ENCODE assay signal across 13 mouse cellular contexts in the genomic region with DNA sequence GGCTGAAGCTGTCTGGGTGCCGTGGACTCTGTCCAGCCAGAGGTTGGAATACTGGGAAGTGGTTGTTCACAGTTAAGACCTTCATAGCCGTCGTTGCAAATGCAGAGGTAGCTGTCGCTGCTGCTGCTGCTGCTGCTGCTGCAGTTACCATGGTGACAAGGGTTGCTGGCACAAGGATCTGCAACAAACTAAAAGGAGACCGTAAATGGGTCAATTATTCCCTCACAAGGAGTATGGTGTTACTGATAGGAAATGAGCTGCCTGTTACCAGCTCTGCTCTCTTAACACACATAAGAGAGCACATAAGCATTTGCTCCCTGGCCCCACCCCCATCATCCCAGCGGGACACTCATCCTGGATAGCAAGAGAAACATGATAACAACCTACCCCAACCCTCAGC.
DNase-seq lines count a peak whose midpoint lies in the region; ATAC-seq and TF ChIP-seq lines count a peak whose summit lies in the region.
"Had no signal": no experiment of that assay in that cellular context is flagged by ENCODE, and none has a peak within 500 bp of the region (broad histone marks: within the 10 kb centered on the region; RNA-seq: fewer than 3 reads in every experiment).

No protein-coding gene starts in this region.

- H3K27ac ChIP-seq in layer of hippocampus, adult 2 months = peak overlapping the region; percentile 51
- H3K27ac ChIP-seq in hindbrain, embryonic 10.5 days = no peak overlapping the region
- H3K27ac ChIP-seq in midbrain, embryonic 14.5 days (replicated peaks; ENCODE audit: low read depth, low read length) = peak overlapping the region; percentile 71
- no peak overlapping the region for H3K27ac ChIP-seq in kidney, adult 2 months (ENCODE audit: insufficient read depth, low read depth, low read length)
- H3K27ac ChIP-seq: liver, embryonic 13.5 days had no signal

- H3K9ac ChIP-seq in midbrain, embryonic 14.5 days (replicated peaks; ENCODE audit: low read length) = no peak overlapping the region; the same call in 1 of the 2 replicates
- H3K9ac ChIP-seq: liver, embryonic 13.5 days had no signal

- TF ChIP-seq POLR2A in brain, embryonic 14.5 days (IDR thresholded peaks at IDR 0.05; ENCODE audit: borderline replicate concordance, extremely low read depth, insufficient read depth, insufficient read length, poor library complexity, severe bottlenecking) = no peak
- no peak for TF ChIP-seq POLR2A in kidney, adult 2 months (IDR thresholded peaks at IDR 0.05; ENCODE audit: low read depth, low read length)

- no peaks in the 10 kb centered on the region for H3K27me3 ChIP-seq in hindbrain, embryonic 10.5 days (ENCODE audit: insufficient read depth, poor library complexity, severe bottlenecking)
- no peaks in the 10 kb centered on the region for H3K27me3 ChIP-seq in midbrain, embryonic 14.5 days (ENCODE audit: control insufficient read depth, insufficient read depth, low read length)
- no peaks in the 10 kb centered on the region for H3K27me3 ChIP-seq in kidney, adult 2 months (replicated peaks; ENCODE audit: control insufficient read depth, insufficient read depth, low read length)
- H3K27me3 ChIP-seq: liver, embryonic 13.5 days; Patski had no signal

- peak; percentile 70; the same call in 1 of the 2 replicates for ATAC-seq in midbrain, embryonic 14.5 days (ENCODE audit: low FRiP score, low TSS enrichment)
- ATAC-seq: Patski had no signal

- H3K4me2 ChIP-seq in midbrain, embryonic 14.5 days (ENCODE audit: low read length) = peak overlapping the region; percentile 39
- H3K4me2 ChIP-seq: liver, embryonic 13.5 days had no signal

- no peak overlapping the region; the same call in 1 of the 2 replicates for H3K4me3 ChIP-seq in layer of hippocampus, adult 2 months
- H3K4me3 ChIP-seq in hindbrain, embryonic 10.5 days = no peak overlapping the region
- H3K4me3 ChIP-seq in midbrain, embryonic 14.5 days (replicated peaks; ENCODE audit: low read depth, low read length) = no peak overlapping the region
- H3K4me3 ChIP-seq in kidney, adult 2 months (ENCODE audit: insufficient read depth, low read depth, low read length) = no peak overlapping the region
- H3K4me3 ChIP-seq: liver, embryonic 13.5 days had no signal

- no peaks in the 10 kb centered on the region for H3K36me3 ChIP-seq in hindbrain, embryonic 10.5 days
- H3K36me3 ChIP-seq in midbrain, embryonic 14.5 days (ENCODE audit: control insufficient read depth, insufficient read depth, low read length) = 0 out of 2 replicates have a peak, but pooled peaks cover 3% of the 10 kb centered on the region
- no peaks in the 10 kb centered on the region for H3K36me3 ChIP-seq in kidney, adult 2 months (ENCODE audit: control insufficient read depth, insufficient read depth, low read length)
- H3K36me3 ChIP-seq: liver, embryonic 13.5 days had no signal

- H3K9me3 ChIP-seq in hindbrain, embryonic 10.5 days = no peaks in the 10 kb centered on the region
- H3K9me3 ChIP-seq in midbrain, embryonic 14.5 days (ENCODE audit: control insufficient read depth, low read length) = no peaks in the 10 kb centered on the region
- H3K9me3 ChIP-seq: liver, embryonic 13.5 days had no signal

- peaks cover 24% of the 10 kb centered on the region for H3K4me1 ChIP-seq in hindbrain, embryonic 10.5 days (replicated peaks)
- H3K4me1 ChIP-seq in midbrain, embryonic 14.5 days (ENCODE audit: control insufficient read depth, insufficient read depth, low read length) = peaks cover 38% of the 10 kb centered on the region
- no peaks in the 10 kb centered on the region for H3K4me1 ChIP-seq in kidney, adult 2 months (ENCODE audit: control insufficient read depth, insufficient read depth, low read length)
- H3K4me1 ChIP-seq: liver, embryonic 13.5 days had no signal

- WGBS in hindbrain, embryonic 10.5 days = 14% methylated on average over 6 of the region's 6 CpGs
- WGBS in midbrain, embryonic 14.5 days = 1% methylated on average over 6 of the region's 6 CpGs
- 19% methylated on average over 6 of the region's 6 CpGs for WGBS in kidney, adult 2 months

- no peak for DNase-seq in layer of hippocampus, adult 2 months (ENCODE audit: low spot score in 2 of 2)
- DNase-seq in layer of hippocampus, adult 8-10 months (ENCODE audit: low spot score in 2 of 2) = no peak
- DNase-seq in brain, embryonic 14.5 days (ENCODE audit: low read depth) = peak; percentile 94
- DNase-seq in hindbrain, embryonic 10.5 days (ENCODE audit: low spot score) = peak; percentile 35
- DNase-seq in midbrain, embryonic 14.5 days = peak; percentile 83
- no peak for DNase-seq in spleen, adult 18-20 months
- no peak for DNase-seq in kidney, adult 2 months
- no peak for DNase-seq in adrenal gland, adult 8-10 months
- DNase-seq: B cell, adult 2 months; cerebellum, adult 11 months; kidney, postnatal 14 days; liver, embryonic 13.5 days had no signal

- no peak for TF ChIP-seq CTCF in layer of hippocampus, adult 2 months (conservative IDR thresholded peaks at IDR 0.05)
- TF ChIP-seq CTCF in brain, embryonic 14.5 days (IDR thresholded peaks at IDR 0.05; ENCODE audit: borderline replicate concordance, extremely low read depth, insufficient read depth, insufficient read length) = no peak
- no peak for TF ChIP-seq CTCF in kidney, adult 2 months (conservative IDR thresholded peaks at IDR 0.05; ENCODE audit: insufficient read depth, insufficient read length, low read depth, low read length)

Comparison
In these comparisons a context has a peak if more than half of its experiments do, and no peak if none do; other contexts are left out.
1. DNase-seq: peak in brain, embryonic 14.5 days (single experiment), hindbrain, embryonic 10.5 days (single experiment) and midbrain, embryonic 14.5 days (single experiment); none in layer of hippocampus, adult 2 months (0 of 2), layer of hippocampus, adult 8-10 months (0 of 2), spleen, adult 18-20 months (0 of 2), kidney, adult 2 months (single experiment) and adrenal gland, adult 8-10 months (single experiment).
2. H3K27ac ChIP-seq: peak in layer of hippocampus, adult 2 months (single experiment) and midbrain, embryonic 14.5 days (single experiment); none in hindbrain, embryonic 10.5 days (single experiment) and kidney, adult 2 months (single experiment).